Mouse (Mus musculus) C2C12 (cell line): ENCODE measurements around the gene Mfsd6.

Experiments
- CEBPB ChIP-seq: IDR thresholded peaks from one replicate; pipeline ENCODE4 v1.6.1; 2011; ENCODE audit warnings: low read depth, mild to moderate bottlenecking, control low read depth, moderate library complexity
- CTCF ChIP-seq: IDR thresholded peaks from one replicate; pipeline ENCODE4 v1.5.1; 2011; ENCODE audit not compliant: control insufficient read depth, insufficient read depth, insufficient read length
- FOSL1 ChIP-seq: IDR thresholded peaks from one replicate; pipeline ENCODE4 v1.8.0; 2011; ENCODE audit warnings: mild to moderate bottlenecking, low read length; ENCODE audit not compliant: poor library complexity, insufficient read depth, severe bottlenecking
- MAX ChIP-seq: IDR thresholded peaks from one replicate; pipeline ENCODE4 v1.6.1; 2011; ENCODE audit warnings: mild to moderate bottlenecking, control low read depth
- MYOD1 ChIP-seq: IDR thresholded peaks from one replicate; pipeline ENCODE4 v1.6.1; 2011; ENCODE audit warnings: low read depth; ENCODE audit not compliant: control insufficient read depth, insufficient read length
- MYOG ChIP-seq: IDR thresholded peaks from one replicate; pipeline ENCODE4 v1.6.1; 2011; ENCODE audit not compliant: control insufficient read depth, insufficient read length; ENCODE audit errors: extremely low read depth
- USF1 ChIP-seq: IDR thresholded peaks from one replicate; pipeline ENCODE4 v1.6.1; 2011; ENCODE audit warnings: low read depth, mild to moderate bottlenecking, control low read depth, moderate library complexity

DNA sequence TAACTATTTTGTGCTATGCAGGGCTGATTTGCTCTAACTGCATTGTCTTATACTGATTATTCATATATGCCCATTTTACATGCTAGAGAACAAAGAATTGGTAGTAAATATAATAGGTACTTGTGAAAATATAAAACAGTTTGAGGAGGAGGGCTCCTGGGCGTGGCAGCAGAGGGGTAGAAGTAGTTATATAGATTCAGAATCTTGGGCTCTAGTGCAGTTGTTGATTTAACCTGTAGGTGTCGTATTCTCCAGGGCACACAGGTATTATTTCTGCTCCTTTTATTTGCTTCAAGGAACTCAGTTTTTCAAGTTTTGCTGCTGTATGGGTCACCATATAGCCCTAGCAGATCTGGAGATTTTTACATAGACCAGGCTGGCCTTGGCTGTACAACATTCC lies 95.7 kb downstream of the Mfsd6 start:
- TF ChIP-seq CTCF: no peak
- TF ChIP-seq FOSL1: no peak
- no peak for TF ChIP-seq MYOG
- TF ChIP-seq MYOD1: no peak
- no peak for TF ChIP-seq CEBPB
- TF ChIP-seq USF1: no peak
- no peak for TF ChIP-seq MAX
